Mouse (Mus musculus): ENCODE results near the gene Fam222b. TPM values are rescaled to one million over a fixed set of nuclear protein-coding genes. Genes with fewer than 3 reads are reported as not detected.
A peak's percentile ranks its signal among the peaks of the same experiment; 100 is the strongest.

Gene Fam222b
- polyA plus RNA-seq, 1 experiment from 2014 or later: 22.3 TPM

DNA sequence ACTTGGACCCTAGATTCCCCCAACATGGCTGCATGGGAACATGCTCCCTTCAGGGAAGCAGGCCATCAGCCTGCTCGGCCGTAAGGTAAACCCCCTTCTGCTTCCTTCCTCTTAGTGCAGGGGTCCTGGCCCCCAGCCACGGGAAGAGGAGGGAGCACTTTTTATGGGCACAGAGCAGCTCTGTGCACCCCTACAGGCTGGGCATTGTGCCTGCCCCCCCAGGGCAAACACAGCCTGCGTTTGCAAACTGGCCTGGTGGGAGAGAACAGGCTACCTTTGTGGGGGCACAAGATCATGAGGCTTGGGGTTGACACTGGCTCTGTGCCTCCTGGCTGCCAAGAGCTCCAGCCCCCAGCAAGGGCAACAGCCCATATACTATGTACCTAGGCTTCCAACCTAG lies 67.5 kb downstream of the Fam222b start:
- Histone ChIP-seq H3K9ac (peak overlapping the region; percentile 99; the same call in 1 of the 2 replicates), H3K27me3 (peaks cover 5% of the 10 kb centered on the region; the same call in 1 of the 2 replicates), H3K27ac (peak overlapping the region; percentile 99; the same call in 1 of the 2 replicates), H3K9me3 (no peaks in the 10 kb centered on the region), H3K4me1 (peaks cover 39% of the 10 kb centered on the region), H3K4me3 (replicated peaks) (0 out of 2 replicates have a peak overlapping the region, but pooled peaks have one; percentile 99), H3K4me2 (peak overlapping the region; percentile 84; the same call in 1 of the 2 replicates), H3K36me3 (replicated peaks) (peaks cover 60% of the 10 kb centered on the region)
- WGBS: 76% methylated on average over 4 of the region's 4 CpGs
- no peak for ATAC-seq (ENCODE audit: low FRiP score)

DNA sequence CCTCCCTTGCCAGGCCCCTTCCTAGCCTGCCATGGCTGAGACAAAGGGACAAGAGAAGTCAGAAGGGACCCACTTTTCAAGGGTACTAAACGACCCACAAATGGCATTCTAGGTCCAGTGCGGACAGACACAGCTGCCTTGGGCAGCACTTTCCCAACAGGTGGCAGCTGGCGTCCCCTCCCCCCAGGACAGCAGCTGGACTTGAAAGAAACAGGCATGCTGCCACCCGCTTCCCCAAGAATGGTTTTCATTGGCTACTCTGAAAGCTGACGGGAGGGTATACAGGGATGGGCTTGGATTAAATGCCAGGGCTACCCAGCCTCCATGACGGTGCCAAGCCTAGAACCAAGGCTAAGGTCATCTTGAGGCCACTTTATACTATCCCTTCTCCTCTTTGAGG lies 68.0 kb downstream of the Fam222b start:
- Histone ChIP-seq H3K36me3 (replicated peaks) (peaks cover 54% of the 10 kb centered on the region), H3K4me1 (peaks cover 38% of the 10 kb centered on the region), H3K9me3 (no peaks in the 10 kb centered on the region), H3K4me3 (replicated peaks) (peak overlapping the region; percentile 99), H3K9ac (peak overlapping the region; percentile 99), H3K27ac (peak overlapping the region; percentile 99), H3K27me3 (peaks cover 5% of the 10 kb centered on the region; the same call in 1 of the 2 replicates), H3K4me2 (peak overlapping the region; percentile 84)
- ATAC-seq (ENCODE audit: low FRiP score): no peak
- 52% methylated on average over 6 of the region's 6 CpGs for WGBS

DNA sequence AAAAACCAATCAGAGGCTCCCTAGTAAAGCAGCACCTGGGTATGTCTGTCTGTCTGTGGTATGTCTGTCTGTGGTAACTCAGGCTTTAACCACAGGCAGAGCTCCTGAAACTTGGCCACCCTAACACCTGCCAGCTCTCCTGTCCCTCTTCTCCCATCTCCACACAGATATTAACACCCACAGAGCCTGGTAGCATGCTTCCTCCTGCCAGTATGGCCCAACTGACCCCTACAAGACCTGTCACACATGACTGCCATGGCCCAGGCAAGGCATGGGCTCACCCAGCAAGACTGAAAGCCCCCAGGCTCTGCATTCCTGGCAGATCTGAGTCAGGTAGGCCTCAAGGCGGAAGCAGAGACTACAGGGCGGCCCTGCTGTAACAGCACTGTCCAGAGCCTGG lies 68.6 kb downstream of the Fam222b start:
- Histone ChIP-seq H3K4me1 (peaks cover 38% of the 10 kb centered on the region), H3K36me3 (replicated peaks) (peaks cover 49% of the 10 kb centered on the region)

DNA sequence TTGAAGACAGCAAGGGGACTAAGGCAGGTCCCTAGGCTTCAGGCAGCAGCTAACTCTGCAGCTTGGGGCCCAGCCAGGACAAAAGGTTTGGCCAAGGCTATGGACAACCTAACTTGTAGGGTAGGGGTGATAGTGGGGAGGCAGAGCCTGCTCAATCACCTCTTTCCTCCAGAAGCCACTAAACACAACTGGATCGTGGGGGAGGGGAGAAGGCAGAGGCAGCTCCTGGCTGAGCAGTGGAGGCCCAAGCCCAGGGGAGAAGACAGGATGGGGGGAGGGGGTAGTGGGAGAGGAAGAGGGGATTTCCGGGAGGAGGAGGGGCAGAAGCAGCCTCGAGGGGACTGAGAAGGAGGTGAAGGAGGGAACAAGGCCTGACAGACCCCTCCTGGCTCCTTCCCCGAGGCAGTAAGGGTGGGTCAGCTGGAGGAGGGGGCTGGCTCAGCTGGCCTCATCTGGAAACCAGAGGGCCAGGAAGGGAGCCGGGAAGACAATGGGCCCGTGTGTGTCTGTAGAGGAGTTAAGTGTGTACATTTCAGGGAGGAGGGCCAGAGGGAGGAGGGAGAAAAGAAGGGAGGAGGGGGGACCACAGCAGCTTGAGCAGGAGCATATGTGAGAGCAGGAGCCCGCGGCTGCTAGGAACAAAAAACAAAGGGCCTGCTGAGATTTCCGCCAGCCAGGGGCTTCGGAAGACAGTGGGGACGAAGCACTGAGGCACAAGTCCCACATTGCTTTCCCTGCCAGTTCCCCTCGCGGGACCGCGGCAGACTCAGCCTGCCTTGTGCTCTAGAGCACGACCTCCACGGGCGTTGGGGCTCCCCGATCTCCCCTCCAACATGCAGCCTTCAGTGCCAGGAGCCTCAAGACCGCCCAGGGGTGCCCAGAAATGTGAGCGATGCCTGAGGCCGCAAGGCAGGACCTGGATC lies 69.5 kb downstream of the Fam222b start:
- ATAC-seq (ENCODE audit: low FRiP score): peak; percentile 66
- H3K4me2 ChIP-seq: peak overlapping the region; percentile 84
- peaks cover 40% of the 10 kb centered on the region for H3K36me3 ChIP-seq (replicated peaks)
- WGBS: 0% methylated on average over 22 of the region's 22 CpGs
- H3K4me3 ChIP-seq (replicated peaks): peak overlapping the region; percentile 99
- peaks cover 5% of the 10 kb centered on the region; the same call in 1 of the 2 replicates for H3K27me3 ChIP-seq
- peak overlapping the region; percentile 99 for H3K9ac ChIP-seq
- peaks cover 35% of the 10 kb centered on the region for H3K4me1 ChIP-seq
- peak overlapping the region; percentile 99 for H3K27ac ChIP-seq
- no peaks in the 10 kb centered on the region for H3K9me3 ChIP-seq

More for the DNA sequence above, 68.6 kb downstream of the Fam222b start:
- Histone ChIP-seq H3K4me3 (replicated peaks) (peak overlapping the region; percentile 99), H3K9me3 (no peaks in the 10 kb centered on the region), H3K4me2 (peak overlapping the region; percentile 84), H3K27ac (peak overlapping the region; percentile 99), H3K27me3 (peaks cover 5% of the 10 kb centered on the region; the same call in 1 of the 2 replicates), H3K9ac (peak overlapping the region; percentile 99)
- no peak for ATAC-seq (ENCODE audit: low FRiP score)
- WGBS: 75% methylated on average over 2 of the region's 2 CpGs

DNA sequence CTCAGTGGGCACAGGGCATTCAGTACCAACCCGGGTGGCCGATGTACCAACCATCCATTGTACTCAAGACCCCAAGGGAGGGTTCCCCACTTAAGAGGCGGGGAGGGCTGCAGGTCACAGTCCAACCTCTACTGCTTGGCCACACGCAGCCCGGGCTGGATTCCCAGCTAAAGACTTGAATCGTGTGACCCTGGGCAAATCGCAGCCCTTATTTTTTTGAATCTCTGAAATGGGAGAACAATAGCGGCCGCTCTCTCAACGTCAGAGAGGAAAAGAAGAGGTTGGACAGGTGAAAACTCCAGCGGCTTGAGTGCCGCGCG lies 70.1 kb downstream of the Fam222b start:
- Histone ChIP-seq H3K4me3 (replicated peaks) (peak overlapping the region; percentile 99), H3K27me3 (peaks cover 5% of the 10 kb centered on the region; the same call in 1 of the 2 replicates), H3K36me3 (replicated peaks) (peaks cover 34% of the 10 kb centered on the region), H3K27ac (peak overlapping the region; percentile 99), H3K4me1 (peaks cover 31% of the 10 kb centered on the region), H3K9ac (peak overlapping the region; percentile 99), H3K4me2 (peak overlapping the region; percentile 84), H3K9me3 (no peaks in the 10 kb centered on the region)
- under 1% methylated on average over 14 of the region's 14 CpGs for WGBS
- ATAC-seq (ENCODE audit: low FRiP score): 0 out of 2 replicates have a peak, but pooled peaks have one; percentile 0

DNA sequence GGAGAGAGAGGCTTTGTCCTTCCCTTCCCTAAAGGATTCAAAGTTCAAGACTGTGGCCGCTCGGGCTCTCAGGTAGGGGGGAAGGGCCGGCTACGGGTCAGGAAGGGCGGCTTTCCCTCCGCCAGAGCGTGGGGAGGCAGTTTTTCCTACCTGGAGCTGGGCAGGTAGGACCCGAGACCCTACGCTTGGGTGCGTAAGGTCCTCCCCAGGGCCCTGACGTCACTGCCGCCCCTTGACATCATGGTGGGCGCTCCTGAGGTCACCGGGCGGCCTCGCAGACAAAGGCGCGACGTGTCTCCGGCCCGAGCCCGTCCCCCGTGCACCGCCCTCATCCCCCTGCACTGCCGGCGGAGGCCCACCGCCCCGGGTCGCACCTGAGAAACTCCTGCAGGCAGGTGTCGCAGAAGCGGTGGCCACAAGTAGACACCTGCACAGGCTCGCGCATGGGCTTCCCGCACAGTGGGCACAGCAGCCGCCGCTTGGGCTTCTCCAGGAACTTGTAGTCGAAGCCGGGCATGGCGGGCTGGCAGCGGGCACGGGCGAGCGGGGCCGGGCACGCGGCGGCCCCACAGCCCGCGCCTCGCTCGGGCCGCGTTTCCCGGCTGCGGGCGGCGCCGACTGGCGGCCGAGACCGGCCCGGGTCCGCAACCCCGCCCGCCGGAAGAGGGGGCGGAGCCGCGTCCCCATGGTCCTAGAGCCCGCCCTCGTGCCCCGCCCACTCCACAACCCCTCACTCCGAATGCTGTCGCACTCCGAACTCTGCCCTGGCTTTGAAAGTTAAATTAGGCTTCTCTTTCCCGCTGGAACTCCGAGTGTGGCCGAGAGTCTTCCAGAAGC lies 70.7 kb downstream of the Fam222b start, which contains the start of gene Traf4:
Gene Traf4, minus strand, starts transcription at position 666 of the 837 bp plus-strand sequence.
- under 1% methylated on average over 78 of the region's 78 CpGs for WGBS
- ATAC-seq (ENCODE audit: low FRiP score): peak; percentile 83
- peaks cover 29% of the 10 kb centered on the region for H3K4me1 ChIP-seq
- peaks cover 5% of the 10 kb centered on the region; the same call in 1 of the 2 replicates for H3K27me3 ChIP-seq
- H3K36me3 ChIP-seq (replicated peaks): peaks cover 28% of the 10 kb centered on the region
- peak within 1 kb of the TSS; percentile 99 for H3K27ac ChIP-seq
- H3K9ac ChIP-seq: peak within 1 kb of the TSS; percentile 99
- peak within 1 kb of the TSS; percentile 99 for H3K4me3 ChIP-seq (replicated peaks)
- peak within 1 kb of the TSS; percentile 84 for H3K4me2 ChIP-seq
- no peaks in the 10 kb centered on the region for H3K9me3 ChIP-seq

DNA sequence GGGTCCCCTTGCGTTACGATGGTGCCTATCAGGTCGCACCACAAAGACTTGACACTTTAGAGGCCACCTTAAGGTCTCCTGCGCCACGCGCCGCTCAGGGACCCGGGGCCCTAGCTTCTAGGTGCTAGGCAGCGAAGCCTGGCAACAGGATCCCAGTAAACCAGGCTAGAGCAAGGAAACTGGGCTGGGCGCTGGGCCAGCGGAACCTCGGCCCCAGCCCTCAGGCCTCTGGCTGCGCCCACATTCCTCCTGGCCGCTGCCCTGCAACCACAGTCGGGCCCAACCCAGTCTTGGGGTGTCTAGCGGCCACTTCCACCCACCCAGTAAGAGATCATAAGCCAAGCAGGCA lies 71.3 kb downstream of the Fam222b start:
- 5% methylated on average over 16 of the region's 16 CpGs for WGBS
- peaks cover 22% of the 10 kb centered on the region for H3K36me3 ChIP-seq (replicated peaks)
- peaks cover 5% of the 10 kb centered on the region; the same call in 1 of the 2 replicates for H3K27me3 ChIP-seq
- H3K9me3 ChIP-seq: no peaks in the 10 kb centered on the region
- H3K27ac ChIP-seq: peak overlapping the region; percentile 99
- H3K4me1 ChIP-seq: peaks cover 29% of the 10 kb centered on the region
- peak overlapping the region; percentile 99 for H3K9ac ChIP-seq
- peak overlapping the region; percentile 84 for H3K4me2 ChIP-seq
- peak; percentile 31; the same call in 1 of the 2 replicates for ATAC-seq (ENCODE audit: low FRiP score)
- peak overlapping the region; percentile 99 for H3K4me3 ChIP-seq (replicated peaks)

DNA sequence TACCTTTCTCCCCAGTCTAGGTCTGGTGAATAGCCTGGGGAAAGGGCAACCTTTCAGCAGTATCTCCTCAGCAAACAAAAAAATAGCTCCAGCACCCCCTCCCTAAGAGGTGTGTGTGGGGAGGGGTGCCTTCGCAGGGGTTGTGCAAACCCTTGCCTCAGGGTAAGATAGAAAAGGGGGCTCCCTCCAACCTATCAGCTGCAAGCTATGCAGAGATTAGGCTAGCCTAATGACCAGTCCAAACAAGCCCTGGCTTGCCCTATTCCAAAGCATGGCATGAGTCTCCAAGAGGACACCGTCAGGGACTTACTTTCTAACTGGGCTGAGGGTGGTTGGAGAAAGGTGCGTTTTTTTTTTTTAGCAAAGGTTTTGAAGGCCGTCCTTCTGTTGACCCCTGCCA lies 71.7 kb downstream of the Fam222b start:
- Histone ChIP-seq H3K27ac (peak overlapping the region; percentile 99; the same call in 1 of the 2 replicates), H3K36me3 (replicated peaks) (peaks cover 18% of the 10 kb centered on the region), H3K27me3 (peaks cover 5% of the 10 kb centered on the region; the same call in 1 of the 2 replicates), H3K4me3 (replicated peaks) (peak overlapping the region; percentile 99; the same call in 1 of the 2 replicates), H3K9me3 (no peaks in the 10 kb centered on the region), H3K9ac (peak overlapping the region; percentile 99; the same call in 1 of the 2 replicates), H3K4me1 (peaks cover 29% of the 10 kb centered on the region), H3K4me2 (peak overlapping the region; percentile 84)
- ATAC-seq (ENCODE audit: low FRiP score): no peak
- 48% methylated on average over 4 of the region's 4 CpGs for WGBS

DNA sequence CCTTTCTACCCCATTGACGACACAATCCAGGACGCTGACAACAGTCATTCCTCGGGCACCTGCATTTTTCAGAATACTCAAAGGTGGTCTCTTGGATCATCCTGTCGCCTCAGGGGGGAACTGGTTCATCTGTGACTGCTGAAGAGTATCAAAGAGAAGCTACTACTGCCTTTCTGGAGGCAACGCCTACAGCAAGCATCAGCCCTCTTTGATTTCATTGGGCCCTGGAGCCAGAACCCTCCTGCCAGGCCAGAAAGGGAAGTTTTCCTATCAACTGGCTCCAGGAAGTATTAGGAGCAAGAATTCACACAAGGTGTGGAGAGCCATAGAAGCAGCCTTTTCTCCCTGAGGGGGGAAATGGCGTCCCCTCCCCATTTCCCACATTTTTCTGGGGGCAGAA lies 72.2 kb downstream of the Fam222b start:
- Histone ChIP-seq H3K9me3 (no peaks in the 10 kb centered on the region), H3K9ac (no peak overlapping the region), H3K36me3 (replicated peaks) (peaks cover 13% of the 10 kb centered on the region), H3K4me2 (no peak overlapping the region), H3K4me1 (peaks cover 29% of the 10 kb centered on the region), H3K27me3 (peaks cover 5% of the 10 kb centered on the region; the same call in 1 of the 2 replicates), H3K4me3 (replicated peaks) (no peak overlapping the region), H3K27ac (no peak overlapping the region)
- WGBS: 72% methylated on average over 6 of the region's 6 CpGs
- no peak for ATAC-seq (ENCODE audit: low FRiP score)

DNA sequence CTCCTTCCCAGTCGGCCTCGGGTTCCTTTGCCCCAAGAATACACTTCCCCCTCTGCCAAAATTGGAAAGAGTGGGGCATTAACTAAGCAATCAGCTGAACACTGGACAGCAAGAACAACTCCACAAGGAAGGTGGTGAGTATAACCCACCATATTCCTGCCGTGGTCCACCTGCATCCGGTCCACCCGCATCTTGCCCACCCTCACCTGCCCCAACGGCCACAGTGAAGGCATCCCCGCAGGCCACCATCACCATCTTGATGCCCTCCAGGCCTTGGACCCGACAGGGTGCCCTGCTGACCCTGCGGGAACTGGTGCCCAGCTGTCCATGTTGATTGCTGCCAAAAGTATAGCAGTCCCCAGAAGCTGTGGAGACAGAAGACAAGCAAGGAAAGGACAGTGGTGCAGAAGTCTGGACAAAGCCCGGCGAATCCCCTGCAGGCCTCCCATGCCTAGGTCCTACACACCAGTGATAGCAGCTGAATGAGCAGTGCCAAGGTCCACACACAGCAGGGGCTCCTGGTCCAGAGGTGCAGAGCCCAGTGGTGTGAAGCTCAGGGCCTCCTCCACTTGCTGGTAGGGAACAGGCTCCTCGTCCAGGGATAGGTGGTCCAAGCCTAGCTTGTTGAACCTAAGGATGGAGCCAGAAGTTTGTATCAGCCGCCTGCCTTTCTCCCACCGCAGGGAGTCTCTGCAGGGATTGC lies 72.9 kb downstream of the Fam222b start:
- Histone ChIP-seq H3K4me3 (replicated peaks) (no peak overlapping the region), H3K36me3 (replicated peaks) (peaks cover 5% of the 10 kb centered on the region), H3K27me3 (peaks cover 5% of the 10 kb centered on the region; the same call in 1 of the 2 replicates), H3K9ac (no peak overlapping the region), H3K4me2 (no peak overlapping the region), H3K9me3 (no peaks in the 10 kb centered on the region), H3K27ac (no peak overlapping the region), H3K4me1 (peaks cover 23% of the 10 kb centered on the region)
- ATAC-seq (ENCODE audit: low FRiP score): no peak
- WGBS: 84% methylated on average over 14 of the region's 14 CpGs
